Mouse (Mus musculus): ENCODE results near the gene Tmsb10.

GRCm38 (mm10) chr6:72923381-72923780, 35.2 kb downstream of the Tmsb10 start:
- TF ChIP-seq CTCF (IDR thresholded peaks at IDR 0.05; ENCODE audit: extremely low read depth, insufficient read length, insufficient replicate concordance, low read depth, low read length) (no peak), POLR2A (IDR thresholded peaks at IDR 0.05; ENCODE audit: low read depth, low read length) (no peak)

Data from small intestine, adult 2 months (tissue).